25 mouse cellular contexts compared by ENCODE assay signal in the genomic region with DNA sequence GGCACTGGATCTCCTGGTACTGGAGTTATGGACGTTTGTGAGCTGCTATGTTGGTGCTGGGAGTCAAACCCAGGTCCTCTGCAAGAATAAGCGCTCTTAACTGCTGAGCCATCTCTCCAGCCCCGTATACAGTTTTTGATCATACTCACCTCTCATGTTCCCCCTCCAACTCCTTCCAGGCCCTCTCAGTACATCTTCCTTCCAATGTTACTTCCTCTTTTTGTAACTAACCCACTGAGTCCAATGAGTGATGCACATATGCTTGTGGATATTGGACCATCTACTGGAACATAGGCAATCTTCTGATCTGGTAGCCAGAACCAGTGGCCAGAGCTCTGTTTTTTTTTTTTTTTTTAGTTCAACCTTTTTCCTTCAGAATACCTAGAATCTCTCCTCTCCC. TPM values are rescaled to one million over a fixed set of nuclear protein-coding genes. Genes with fewer than 3 reads are reported as not detected.
"Had no signal": no experiment of that assay in that cellular context is flagged by ENCODE, and none has a peak within 500 bp of the region (broad histone marks: within the 10 kb centered on the region; RNA-seq: fewer than 3 reads in every experiment).

No protein-coding gene starts in this region.

- DNase-seq: lung, adult 2 months; lung, postnatal 14 days; lung, postnatal 36 days; midbrain, embryonic 14.5 days; retina, postnatal 1 day; right cerebral cortex, adult 18-20 months; right cerebral cortex, postnatal 25 days; right cerebral cortex, postnatal 4 days; spleen, adult 18-20 months; thymus, adult 18-20 months; thymus, postnatal 14 days; thymus, postnatal 36 days had no signal

- H3K4me3 ChIP-seq: lung, embryonic 15.5 days; midbrain, embryonic 12.5 days; myocyte; neural tube, embryonic 13.5 days; neural tube, embryonic 15.5 days had no signal

- H3K4me1 ChIP-seq: lung, embryonic 15.5 days; midbrain, embryonic 12.5 days; neural tube, embryonic 13.5 days; neural tube, embryonic 15.5 days had no signal

- ATAC-seq: lung, postnatal 0 days; midbrain, embryonic 16.5 days had no signal

- H3K9me3 ChIP-seq: lung, embryonic 15.5 days; midbrain, embryonic 12.5 days; neural tube, embryonic 13.5 days; neural tube, embryonic 15.5 days had no signal

- H3K9ac ChIP-seq: liver, embryonic 14.5 days; lung, embryonic 15.5 days; midbrain, embryonic 12.5 days; neural tube, embryonic 13.5 days; neural tube, embryonic 15.5 days had no signal

- H3K27ac ChIP-seq: liver, embryonic 14.5 days; lung, embryonic 15.5 days; macrophage; midbrain, embryonic 12.5 days; neural tube, embryonic 13.5 days; neural tube, embryonic 15.5 days had no signal

- H3K27me3 ChIP-seq: lung, embryonic 15.5 days; midbrain, embryonic 12.5 days; neural tube, embryonic 13.5 days; neural tube, embryonic 15.5 days had no signal

- H3K36me3 ChIP-seq: lung, embryonic 15.5 days; midbrain, embryonic 12.5 days; neural tube, embryonic 13.5 days; neural tube, embryonic 15.5 days had no signal

RNA-seq across cellular contexts. Expression of gene Capns2, which starts 14.9 kb away (rescaled TPM):
- polyA plus RNA-seq: liver, embryonic 16.5 days; lung, postnatal 0 days; macrophage; small intestine, adult 2 months had no signal

RNA-seq across cellular contexts. Expression of gene Slc6a2, which starts 43.8 kb away (rescaled TPM):
- total RNA-seq: megakaryocyte, adult 5-6 weeks had no signal
- polyA plus RNA-seq: liver, embryonic 16.5 days; macrophage; neural tube, embryonic 11.5 days; small intestine, adult 2 months had no signal
